Mouse (Mus musculus) CH12.LX (cell line): Measurements from ENCODE around the gene Pik3r6.

ENCODE experiments used
- CTCF ChIP-seq, 2 experiments: IDR thresholded peaks in 1 of 2; conservative IDR thresholded peaks in 1 of 2; 2 replicates each; pipeline ENCODE4 v1.5.1; 2011 to 2012; ENCODE audit warnings: low read depth in 2 of 2, low read length in 2 of 2, improper control_type of control experiment in 1 of 2, inconsistent platforms in 1 of 2, mild to moderate bottlenecking in 1 of 2, moderate library complexity in 1 of 2
- EP300 ChIP-seq: IDR thresholded peaks from 2 replicates; pipeline ENCODE4 v1.6.1; 2011; ENCODE audit warnings: low read length, improper control_type of control experiment
- POLR2A ChIP-seq: IDR thresholded peaks from 2 replicates; pipeline ENCODE4 v1.6.1; 2011; ENCODE audit warnings: low read depth, mild to moderate bottlenecking, improper control_type of control experiment, low read length
- USF1 ChIP-seq: IDR thresholded peaks from 2 replicates; pipeline ENCODE4 v1.6.1; 2014; ENCODE audit warnings: low read depth, mild to moderate bottlenecking, inconsistent platforms, low read length, improper control_type of control experiment

GRCm38 (mm10) chr11:68521352-68521751, 18.5 kb downstream of the Pik3r6 start:
- TF ChIP-seq POLR2A: no peak
- peak; percentile 21 to 40; a peak in 3 of 4 replicates for TF ChIP-seq CTCF (conservative IDR thresholded peaks at IDR 0.05 in 1 of 2, IDR thresholded peaks at IDR 0.05 in 1 of 2; ENCODE audit: low read depth in 2 of 2, low read length in 2 of 2)
- TF ChIP-seq EP300: no peak
- TF ChIP-seq USF1: no peak
